Mouse (Mus musculus) testis, postnatal 10 days (tissue): ENCODE results near the gene Olfr56.
"Not testable (repeated sequence)": the region's sequence is repeated elsewhere in the genome, so short reads cannot be mapped to it uniquely, and the experiment has no call there.

Source experiments
- DNase-seq: peaks from one replicate; pipeline ENCODE4 v3.0.0; 2021; ENCODE audit warnings: low spot score

Gene Olfr56

DNA sequence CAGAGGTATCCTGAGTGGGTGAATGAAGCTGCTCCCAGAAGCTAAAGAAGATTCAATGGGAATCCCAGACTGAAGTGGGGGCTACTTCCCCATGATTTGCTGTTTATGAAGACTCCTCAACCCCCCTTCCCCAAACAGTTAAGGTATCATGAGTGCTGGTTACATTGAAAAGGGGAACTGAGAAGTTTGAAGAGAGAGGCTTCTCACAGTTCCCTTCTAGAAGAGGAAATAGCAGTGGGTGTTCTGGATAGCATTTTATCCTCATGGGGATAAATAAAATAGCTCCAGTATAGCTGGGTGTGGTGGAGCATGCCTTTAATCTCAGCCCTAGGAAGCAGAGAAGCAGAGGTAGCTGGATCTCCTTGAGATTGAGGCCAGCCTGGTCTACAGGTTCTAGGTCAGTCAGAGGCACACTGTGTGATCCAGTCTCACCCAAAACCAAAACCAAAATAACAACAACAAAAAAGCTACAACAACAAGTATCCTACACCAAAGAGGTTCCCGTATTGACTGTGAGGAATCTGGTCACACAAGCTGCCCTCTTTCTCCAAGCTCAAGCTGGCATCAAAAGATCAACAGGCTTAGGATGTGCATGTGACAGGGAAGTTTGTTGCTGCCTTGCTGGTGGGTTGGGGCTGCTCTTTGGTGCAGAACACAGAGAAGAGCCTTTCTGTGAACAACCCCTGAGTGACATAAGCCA lies at the start of gene Olfr56:
Gene Olfr56 (plus strand): TSS at position 650 of the 700 bp plus-strand sequence.
- DNase-seq, result not testable (repeated sequence)

DNA sequence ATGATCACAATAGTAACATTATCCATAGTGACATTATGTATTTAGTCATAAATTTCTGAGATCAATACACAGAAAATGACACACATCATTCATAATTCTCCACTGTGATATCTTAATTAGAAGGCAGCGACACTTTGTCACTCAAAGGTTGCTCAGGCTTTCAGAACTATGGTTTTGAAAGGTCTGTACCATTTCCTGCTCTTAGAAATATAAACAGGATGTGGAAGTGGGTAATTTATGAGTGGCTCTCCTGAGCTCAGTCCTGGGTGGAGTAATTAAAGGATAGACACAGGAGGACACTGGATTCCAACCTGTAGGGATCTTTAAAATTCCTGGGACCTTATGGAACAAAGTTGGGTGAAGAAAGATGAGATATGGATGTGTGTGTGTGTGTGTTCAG lies 45.3 kb upstream of the Olfr56 start:
- DNase-seq, result not testable (repeated sequence)

DNA sequence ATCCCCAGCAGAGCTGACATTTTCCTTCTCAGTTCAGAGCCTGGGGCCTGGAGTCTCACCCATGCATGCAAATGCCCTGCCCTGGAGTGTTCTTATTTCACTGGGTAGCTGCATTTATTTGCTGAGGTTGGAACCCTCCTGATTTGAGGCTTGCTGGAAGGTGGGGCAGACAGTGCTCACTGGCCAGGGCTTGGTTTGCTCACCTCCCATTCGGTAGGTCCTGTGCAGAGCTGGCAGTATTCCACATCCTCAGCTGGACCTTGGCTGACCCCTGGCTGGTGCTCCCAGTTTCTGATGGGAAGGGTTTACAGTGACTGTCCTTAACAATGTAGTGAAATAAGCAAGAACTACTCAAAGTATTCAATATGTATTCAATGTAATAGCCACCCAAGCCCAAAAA lies 44.8 kb upstream of the Olfr56 start:
- not testable (repeated sequence) for DNase-seq

DNA sequence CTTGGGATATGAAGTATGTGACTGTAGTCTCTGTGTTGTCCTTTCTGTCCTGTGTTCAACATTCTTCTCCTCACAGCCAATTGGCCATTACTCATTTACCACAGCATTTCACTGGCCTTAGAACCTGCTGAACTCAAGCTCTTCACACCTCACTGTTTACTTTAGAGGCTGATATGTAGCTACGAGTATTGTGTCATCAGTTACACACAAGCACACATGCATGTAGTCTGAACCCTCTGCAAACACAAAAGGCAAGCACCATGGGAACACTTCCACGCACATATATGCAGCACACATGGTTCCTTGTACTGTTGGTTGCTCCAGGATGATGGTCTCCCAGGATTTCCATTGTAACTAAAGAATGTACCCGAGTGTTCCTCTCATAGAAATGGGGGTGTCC lies 43.4 kb upstream of the Olfr56 start:
- DNase-seq, result not testable (repeated sequence)

DNA sequence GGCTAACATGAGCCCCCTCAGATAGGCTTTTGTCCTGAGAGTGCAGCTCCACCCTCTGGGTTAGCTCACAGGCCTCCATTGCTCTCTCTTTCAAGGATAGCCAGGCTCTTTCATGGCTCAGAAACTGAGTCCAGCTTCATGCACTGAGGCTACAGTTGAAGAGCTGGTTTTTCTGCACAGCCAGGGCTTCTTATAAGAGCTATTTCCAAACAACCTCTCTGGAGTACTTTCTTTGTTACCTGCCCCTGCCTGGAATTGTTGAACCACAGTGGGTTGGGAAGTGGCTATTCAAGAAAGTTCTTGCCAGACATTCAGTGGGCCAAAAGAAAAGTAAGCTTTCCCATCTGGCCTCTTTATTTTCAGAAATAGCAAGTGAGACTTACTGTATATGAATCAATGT lies 39.4 kb upstream of the Olfr56 start:
- DNase-seq, result not testable (repeated sequence)

DNA sequence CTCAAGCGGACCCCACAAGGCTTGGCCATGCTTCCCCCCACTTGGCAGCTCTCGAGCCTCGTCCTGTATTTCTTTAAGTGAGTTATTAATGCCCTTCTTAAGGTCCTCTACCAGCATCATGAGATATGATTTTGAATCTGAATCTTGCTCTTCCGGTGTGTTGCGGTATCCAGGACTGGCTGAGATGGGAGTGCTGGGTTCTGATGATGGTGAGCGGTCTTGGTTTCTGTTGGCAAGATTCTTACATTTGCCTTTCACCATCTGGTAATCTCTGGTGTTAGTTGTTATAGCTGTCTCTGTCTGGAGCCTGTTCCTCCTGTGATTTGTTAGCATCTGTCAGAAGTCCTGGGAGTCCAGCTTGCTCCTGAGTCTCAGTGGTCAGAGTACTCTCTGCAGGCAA lies 32.6 kb upstream of the Olfr56 start, which contains the start of gene Psme2b:
Gene Psme2b (minus strand): TSS at position 101 of the 400 bp plus-strand sequence.
- DNase-seq, result not testable (repeated sequence)

DNA sequence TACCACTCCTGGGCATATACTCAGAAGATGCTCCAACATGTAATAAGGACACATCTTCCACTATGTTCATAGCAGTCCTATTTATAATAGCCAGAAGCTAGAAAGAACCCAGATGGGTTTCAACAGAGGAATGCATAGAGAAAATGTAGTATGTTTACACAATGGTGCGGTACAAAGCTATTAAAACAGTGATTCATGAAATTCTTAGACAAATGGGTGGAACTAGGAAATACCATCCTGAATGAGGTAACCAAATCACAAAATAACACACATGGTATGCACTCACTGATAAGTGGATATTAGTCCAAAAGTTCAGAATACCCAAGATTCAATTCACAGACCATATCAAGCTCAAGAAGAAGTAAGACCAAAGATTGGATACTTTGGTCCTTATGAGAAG lies 4.0 kb upstream of the Olfr56 start:
- DNase-seq, result not testable (repeated sequence)

DNA sequence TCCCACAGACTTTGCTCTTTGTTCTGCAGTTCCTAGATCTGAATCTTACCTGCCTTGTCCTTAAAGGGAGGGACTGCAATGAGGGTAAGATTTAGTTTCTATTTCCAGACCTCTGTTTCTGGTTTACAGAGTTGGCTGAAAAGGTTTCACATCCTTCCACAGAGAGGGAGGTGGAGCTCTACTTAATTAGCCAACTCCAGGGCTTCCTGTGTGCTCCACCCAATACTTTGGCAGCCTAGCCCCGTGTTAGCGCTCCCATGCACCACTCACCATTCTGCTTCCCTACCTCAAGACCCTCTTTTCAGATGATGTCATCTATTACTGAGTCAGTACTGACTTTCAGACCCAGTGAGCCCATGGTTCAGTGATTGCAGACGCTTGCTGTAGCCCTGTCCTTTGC lies 562 bp downstream of the Olfr56 start, which contains the start of gene 9930111J21Rik1:
Gene 9930111J21Rik1 (minus strand): TSS at position 148 of the 400 bp plus-strand sequence.
- not testable (repeated sequence) for DNase-seq

DNA sequence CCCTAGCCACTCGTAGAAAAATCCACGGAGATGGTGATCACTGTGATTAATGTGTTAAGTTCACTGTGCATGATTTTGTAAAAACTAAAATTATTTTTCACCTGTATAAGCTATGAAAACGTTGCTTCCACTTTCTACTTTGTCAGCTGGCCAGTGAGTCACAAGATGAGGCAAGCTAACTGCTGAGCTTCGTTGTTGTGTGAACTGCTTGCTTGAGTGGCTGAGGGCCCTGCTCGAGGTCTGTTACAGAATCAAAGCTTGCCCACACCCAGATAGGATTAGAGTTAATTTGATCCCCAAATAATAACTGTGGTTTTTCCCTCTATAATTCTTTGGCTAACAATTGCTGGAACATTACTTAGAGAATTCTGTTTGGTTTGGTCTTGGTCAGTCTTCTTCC lies 1.4 kb downstream of the Olfr56 start:
- not testable (repeated sequence) for DNase-seq

DNA sequence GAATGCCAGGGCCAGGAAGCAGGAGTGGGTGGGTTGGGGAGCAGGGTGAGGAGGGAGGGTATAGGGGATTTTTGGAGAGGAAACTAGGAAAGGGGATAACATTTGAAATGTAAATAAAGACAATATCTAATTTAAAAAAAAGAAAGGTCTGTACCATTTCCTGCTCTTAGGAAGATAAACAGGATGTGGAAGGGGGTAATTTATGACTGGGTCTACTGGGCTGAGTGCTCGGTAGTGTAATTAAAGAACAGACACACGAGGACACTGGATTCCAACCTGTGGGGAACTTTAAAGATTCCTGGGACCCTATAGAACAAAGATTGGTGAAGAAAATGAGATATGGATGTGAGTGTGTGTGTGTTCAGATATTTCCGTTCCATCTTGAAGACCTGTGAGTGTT lies 4.2 kb downstream of the Olfr56 start:
- not testable (repeated sequence) for DNase-seq

DNA sequence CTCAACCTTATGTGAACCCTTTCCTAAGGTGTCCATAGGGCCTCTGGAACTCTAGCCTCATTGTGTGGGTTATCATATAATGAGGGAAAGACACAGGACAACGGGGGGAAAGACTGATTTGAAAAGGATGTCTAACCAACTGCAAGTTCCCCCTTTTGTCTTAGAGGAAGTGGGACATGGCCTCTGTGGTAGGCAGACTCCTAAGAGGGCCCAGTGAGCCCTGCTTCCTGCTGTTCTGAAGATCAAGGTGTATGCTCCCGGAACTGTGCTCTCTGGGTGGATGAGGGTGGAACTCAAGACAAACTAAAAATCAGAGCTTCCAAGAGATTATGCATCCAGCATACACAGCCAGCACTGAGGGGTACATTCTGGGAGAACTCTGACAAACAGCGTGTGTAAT lies 9.5 kb downstream of the Olfr56 start:
- not testable (repeated sequence) for DNase-seq

DNA sequence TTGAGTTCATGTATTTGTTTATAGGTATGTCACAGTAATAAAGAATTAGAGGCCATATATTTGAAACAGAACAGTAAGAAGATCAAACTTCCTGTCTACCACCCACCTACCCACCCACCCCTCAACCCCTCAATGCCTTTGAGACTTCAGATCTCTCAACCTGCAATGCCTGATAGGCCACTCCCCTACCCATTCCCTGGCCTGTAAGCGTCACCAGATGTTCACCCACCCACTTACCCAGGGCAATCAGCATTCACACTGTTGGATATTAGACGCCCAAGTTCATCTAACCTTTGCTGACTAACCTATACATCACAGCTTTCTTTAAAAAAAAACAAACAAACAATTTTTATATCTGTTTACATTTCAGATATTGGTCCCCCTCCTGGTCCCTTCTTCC lies 11.3 kb downstream of the Olfr56 start:
- DNase-seq, result not testable (repeated sequence)

DNA sequence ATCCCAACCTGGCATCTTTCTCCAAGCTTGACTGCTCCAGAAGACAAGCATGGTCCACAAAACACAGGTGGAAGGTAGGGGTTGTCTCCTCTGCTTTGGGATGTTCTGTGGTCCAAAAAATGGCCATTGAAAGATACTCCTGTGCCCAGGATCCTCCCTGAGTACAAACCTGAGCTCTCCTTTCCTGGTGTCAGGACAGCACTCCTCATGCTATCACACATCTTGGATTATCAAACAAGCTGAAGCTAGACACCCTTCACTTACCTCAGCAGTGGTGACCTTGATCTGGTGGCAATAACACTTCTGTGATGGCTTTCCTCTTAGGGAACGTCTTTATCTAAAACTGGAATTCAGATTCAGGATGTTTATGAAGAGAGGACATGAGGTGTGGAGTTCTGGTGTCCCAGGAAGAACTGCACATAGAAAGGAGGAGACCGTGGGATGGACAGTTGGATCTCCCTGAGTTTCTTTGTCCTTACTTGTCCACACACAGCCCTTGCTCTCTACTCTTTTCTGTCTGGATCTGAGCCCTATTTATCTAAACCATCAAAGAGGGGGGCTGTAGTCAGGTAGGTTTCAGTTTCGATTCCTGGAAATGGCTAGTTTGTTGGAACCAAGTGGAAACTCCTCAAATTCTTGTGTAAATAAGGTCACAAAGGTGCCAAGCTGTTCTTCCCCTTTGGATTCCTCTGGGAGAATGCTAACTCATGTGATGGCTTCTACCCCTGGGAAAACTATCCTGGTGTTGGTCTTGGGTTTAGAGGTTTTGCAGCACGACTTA lies 13.2 kb downstream of the Olfr56 start, which contains the start of gene Gm12185:
Gene Gm12185 (minus strand): TSS at position 487 of the 781 bp plus-strand sequence.
- DNase-seq, result not testable (repeated sequence)

DNA sequence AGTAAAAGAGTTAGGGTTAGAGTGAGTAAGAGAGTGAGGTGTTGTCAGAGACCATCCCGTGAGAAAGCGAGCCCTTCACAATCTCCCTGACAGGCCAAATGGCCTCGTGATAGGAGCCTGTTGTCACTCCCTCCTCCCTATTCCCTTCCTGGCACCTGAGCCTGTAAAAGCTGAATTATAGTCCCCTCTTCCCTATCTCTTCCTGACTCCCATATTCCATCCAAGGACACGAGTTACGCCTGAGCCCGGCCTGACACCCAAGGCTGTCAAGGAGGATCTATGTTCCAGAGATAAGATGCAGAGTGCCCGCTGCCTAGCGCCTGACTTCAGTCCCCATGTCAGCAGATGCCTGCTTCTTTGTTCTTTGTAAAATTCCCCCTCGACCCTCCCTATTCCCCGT lies 14.6 kb downstream of the Olfr56 start:
- not testable (repeated sequence) for DNase-seq

DNA sequence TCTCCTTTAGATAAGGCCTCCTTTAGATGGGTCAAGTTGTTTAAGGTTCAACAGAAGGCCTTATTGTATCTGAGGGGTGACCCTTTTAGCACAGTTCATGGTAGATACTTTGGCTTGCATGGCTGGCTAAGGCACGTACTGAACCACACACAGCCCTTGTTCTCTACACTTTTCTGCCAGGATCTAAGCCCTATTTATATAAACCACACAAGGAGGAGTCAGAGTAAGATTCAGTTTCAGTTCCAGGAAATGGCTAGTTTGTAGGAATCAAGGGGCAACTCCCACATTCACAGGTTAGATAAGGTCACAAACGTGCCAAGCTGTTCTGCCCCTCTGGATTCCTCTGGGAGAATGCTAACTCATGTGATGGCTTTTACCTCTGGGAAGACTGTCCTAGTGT lies 15.3 kb downstream of the Olfr56 start, which contains the start of gene Tgtp1:
Gene Tgtp1 (minus strand): TSS at position 155 of the 400 bp plus-strand sequence.
- not testable (repeated sequence) for DNase-seq

DNA sequence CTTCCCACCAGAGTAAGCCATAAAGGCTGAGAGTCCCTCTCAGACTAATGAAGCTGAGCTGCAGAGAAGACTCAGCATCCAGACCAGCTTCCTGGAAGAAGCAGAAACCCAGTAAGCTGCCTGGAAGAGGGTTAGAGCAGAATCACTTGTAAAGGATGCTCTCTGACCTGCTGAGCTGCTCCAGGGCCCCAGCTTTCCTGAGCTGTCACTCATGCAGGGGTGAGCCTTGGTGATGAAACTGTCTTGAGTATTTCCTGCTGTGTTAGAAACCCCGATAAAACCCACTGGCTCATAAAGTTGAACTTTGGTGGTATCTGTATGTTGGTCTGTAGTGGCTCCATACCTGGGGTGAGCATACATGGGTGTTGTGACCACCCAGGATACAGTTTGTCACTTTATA lies 21.7 kb downstream of the Olfr56 start:
- not testable (repeated sequence) for DNase-seq

DNA sequence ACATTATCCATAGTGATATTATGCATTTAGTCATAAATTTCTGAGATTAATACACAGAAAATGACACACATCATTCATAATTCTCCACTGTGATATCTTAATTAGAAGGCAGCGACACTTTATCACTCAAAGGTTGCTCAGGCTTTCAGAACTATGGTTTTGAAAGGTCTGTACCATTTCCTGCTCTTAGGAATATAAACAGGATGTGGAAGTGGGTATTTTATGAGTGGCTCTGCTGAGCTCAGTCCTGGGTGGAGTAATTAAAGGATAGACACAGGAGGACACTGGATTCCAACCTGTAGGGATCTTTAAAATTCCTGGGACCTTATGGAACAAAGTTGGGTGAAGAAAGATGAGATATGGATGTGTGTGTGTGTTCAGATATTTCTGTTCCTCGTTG lies 27.6 kb downstream of the Olfr56 start:
- not testable (repeated sequence) for DNase-seq

DNA sequence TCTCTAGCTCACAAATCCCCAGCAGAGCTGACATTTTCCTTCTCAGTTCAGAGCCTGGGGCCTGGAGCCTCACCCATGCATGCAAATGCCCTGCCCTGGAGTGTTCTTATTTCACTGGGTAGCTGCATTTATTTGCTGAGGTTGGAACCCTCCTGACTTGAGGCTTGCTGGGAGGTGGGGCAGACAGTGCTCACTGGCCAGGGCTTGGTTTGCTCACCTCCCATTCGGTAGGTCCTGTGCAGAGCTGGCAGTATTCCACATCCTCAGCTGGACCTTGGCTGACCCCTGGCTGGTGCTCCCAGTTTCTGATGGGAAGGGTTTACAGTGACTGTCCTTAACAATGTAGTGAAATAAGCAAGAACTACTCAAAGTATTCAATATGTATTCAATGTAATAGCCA lies 28.1 kb downstream of the Olfr56 start:
- not testable (repeated sequence) for DNase-seq

DNA sequence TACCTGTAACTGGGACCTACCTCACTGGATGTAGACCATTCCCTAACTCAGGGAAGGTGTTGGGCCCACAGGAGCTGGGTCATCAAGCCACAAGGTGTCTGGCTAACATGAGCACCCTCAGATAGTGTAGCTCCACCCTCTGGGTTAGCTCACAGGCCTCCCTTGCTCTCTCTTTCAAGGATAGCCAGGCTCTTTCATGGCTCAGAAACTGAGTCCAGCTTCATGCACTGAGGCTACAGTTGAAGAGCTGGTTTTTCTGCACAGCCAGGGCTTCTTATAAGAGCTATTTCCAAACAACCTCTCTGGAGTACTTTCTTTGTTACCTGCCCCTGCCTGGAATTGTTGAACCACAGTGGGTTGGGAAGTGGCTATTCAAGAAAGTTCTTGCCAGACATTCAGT lies 33.4 kb downstream of the Olfr56 start:
- DNase-seq, result not testable (repeated sequence)

DNA sequence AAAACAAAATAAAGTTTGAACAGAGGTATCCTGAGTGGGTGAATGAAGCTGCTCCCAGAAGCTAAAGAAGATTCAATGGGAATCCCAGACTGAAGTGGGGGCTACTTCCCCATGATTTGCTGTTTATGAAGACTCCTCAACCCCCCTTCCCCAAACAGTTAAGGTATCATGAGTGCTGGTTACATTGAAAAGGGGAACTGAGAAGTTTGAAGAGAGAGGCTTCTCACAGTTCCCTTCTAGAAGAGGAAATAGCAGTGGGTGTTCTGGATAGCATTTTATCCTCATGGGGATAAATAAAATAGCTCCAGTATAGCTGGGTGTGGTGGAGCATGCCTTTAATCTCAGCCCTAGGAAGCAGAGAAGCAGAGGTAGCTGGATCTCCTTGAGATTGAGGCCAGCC lies 71.4 kb downstream of the Olfr56 start:
- not testable (repeated sequence) for DNase-seq

DNA sequence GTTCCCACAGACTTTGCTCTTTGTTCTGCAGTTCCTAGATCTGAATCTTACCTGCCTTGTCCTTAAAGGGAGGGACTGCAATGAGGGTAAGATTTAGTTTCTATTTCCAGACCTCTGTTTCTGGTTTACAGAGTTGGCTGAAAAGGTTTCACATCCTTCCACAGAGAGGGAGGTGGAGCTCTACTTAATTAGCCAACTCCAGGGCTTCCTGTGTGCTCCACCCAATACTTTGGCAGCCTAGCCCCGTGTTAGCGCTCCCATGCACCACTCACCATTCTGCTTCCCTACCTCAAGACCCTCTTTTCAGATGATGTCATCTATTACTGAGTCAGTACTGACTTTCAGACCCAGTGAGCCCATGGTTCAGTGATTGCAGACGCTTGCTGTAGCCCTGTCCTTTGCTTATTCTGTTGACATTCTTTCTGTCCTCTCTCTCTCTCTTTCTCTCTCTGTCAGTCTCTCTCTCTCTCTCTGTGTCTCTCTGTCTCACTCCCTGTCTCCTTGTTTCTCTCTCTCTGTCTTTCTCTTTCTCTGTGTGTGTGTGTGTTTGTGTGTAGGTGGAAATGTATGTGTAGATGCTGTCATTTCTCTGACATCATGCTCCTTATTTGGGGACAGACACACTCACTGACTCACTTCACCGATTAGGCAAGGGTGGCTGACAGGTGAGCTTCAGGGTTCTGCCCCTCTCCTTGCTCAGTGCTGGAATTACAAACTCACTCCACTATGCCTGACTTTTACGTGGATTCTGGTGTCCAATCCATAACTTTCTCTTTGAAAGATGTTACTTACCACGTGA lies 72.6 kb downstream of the Olfr56 start, which contains the start of gene 9930111J21Rik2:
Gene 9930111J21Rik2 (minus strand): TSS at position 150 of the 799 bp plus-strand sequence.
- DNase-seq, result not testable (repeated sequence)

DNA sequence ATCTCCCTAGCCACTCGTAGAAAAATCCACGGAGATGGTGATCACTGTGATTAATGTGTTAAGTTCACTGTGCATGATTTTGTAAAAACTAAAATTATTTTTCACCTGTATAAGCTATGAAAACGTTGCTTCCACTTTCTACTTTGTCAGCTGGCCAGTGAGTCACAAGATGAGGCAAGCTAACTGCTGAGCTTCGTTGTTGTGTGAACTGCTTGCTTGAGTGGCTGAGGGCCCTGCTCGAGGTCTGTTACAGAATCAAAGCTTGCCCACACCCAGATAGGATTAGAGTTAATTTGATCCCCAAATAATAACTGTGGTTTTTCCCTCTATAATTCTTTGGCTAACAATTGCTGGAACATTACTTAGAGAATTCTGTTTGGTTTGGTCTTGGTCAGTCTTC lies 73.2 kb downstream of the Olfr56 start:
- not testable (repeated sequence) for DNase-seq
